Mouse (Mus musculus) MEL (cell line): ENCODE data around the gene Wnk4. TPM values are rescaled to one million over a fixed set of nuclear protein-coding genes. Genes with fewer than 3 reads are reported as not detected.

ENCODE experiments used
- DNase-seq: peaks from one replicate; pipeline ENCODE4 v3.0.0; 2011; ENCODE audit warnings: low read depth, low spot score
- H3K27ac ChIP-seq: 2 replicates; pipeline ENCODE4 v1.5.1; 2012; ENCODE audit warnings: low read depth, mild to moderate bottlenecking, control low read depth, low read length, moderate library complexity; ENCODE audit not compliant: control insufficient read depth
- H3K27me3 ChIP-seq, 2 experiments: fragments of 150-350 bp in 1 of 2; sonication (generic) in 1 of 2; 2 replicates each; pipeline ENCODE4 v1.6.1; 2012; ENCODE audit warnings: low read length in 2 of 2, mild to moderate bottlenecking in 2 of 2, improper control_type of control experiment in 1 of 2, moderate library complexity in 1 of 2; ENCODE audit not compliant: insufficient read depth in 2 of 2, control insufficient read depth in 1 of 2
- H3K36me3 ChIP-seq, 2 experiments: 2 replicates each; pipeline ENCODE4 v1.6.1; 2012 to 2014; ENCODE audit warnings: low read length in 2 of 2, improper control_type of control experiment in 1 of 2, inconsistent platforms in 1 of 2, mild to moderate bottlenecking in 1 of 2; ENCODE audit not compliant: insufficient read depth in 2 of 2, control insufficient read depth in 1 of 2
- H3K4me1 ChIP-seq, 2 experiments: fragments of 150-350 bp in 1 of 2; sonication (generic) in 1 of 2; 2 replicates each; pipeline ENCODE4 v1.6.1; 2012; ENCODE audit warnings: low read length in 2 of 2, improper control_type of control experiment in 1 of 2, mild to moderate bottlenecking in 1 of 2; ENCODE audit not compliant: insufficient read depth in 2 of 2, control insufficient read depth in 1 of 2
- H3K4me3 ChIP-seq, 2 experiments: fragments of 150-350 bp in 1 of 2; sonication (generic) in 1 of 2; 2 replicates each; pipeline ENCODE4 v1.5.1; 2012; ENCODE audit warnings: low read depth in 2 of 2, low read length in 2 of 2, mild to moderate bottlenecking in 2 of 2, moderate library complexity in 2 of 2, control low read depth in 1 of 2, improper control_type of control experiment in 1 of 2; ENCODE audit not compliant: control insufficient read depth in 1 of 2, insufficient read depth in 1 of 2
- H3K79me2 ChIP-seq: 2 replicates; pipeline ENCODE4 v1.6.1; 2012; ENCODE audit warnings: mild to moderate bottlenecking, low read length, moderate library complexity; ENCODE audit not compliant: control insufficient read depth, poor library complexity, insufficient read depth
- H3K9ac ChIP-seq: 2 replicates; pipeline ENCODE4 v1.6.1; 2012; ENCODE audit warnings: low read depth, mild to moderate bottlenecking, control low read depth, low read length, moderate library complexity; ENCODE audit not compliant: control insufficient read depth, poor library complexity, severe bottlenecking
- H3K9me3 ChIP-seq: fragments of 150-350 bp; sonication (generic); replicated peaks from 2 replicates; pipeline ENCODE4 v1.6.1; 2012; ENCODE audit warnings: mild to moderate bottlenecking, low read length, improper control_type of control experiment, moderate library complexity; ENCODE audit not compliant: insufficient read depth
- CHD1 ChIP-seq: IDR thresholded peaks from 2 replicates; pipeline ENCODE4 v1.6.1; 2012; ENCODE audit warnings: low read depth, mild to moderate bottlenecking, inconsistent platforms, low read length, improper control_type of control experiment
- CTCF ChIP-seq, 3 experiments: IDR thresholded peaks in 2 of 3; conservative IDR thresholded peaks in 1 of 3; 2 replicates each; pipeline ENCODE4 v1.5.1; 2011 to 2012; ENCODE audit warnings: low read length in 3 of 3, low read depth in 2 of 3, mild to moderate bottlenecking in 2 of 3, improper control_type of control experiment in 1 of 3, inconsistent platforms in 1 of 3, mixed read lengths in 1 of 3, moderate library complexity in 1 of 3; ENCODE audit not compliant: control insufficient read depth in 1 of 3, insufficient read depth in 1 of 3, poor library complexity in 1 of 3, severe bottlenecking in 1 of 3
- ELF1 ChIP-seq: IDR thresholded peaks from 2 replicates; pipeline ENCODE4 v1.6.1; 2014; ENCODE audit warnings: low read depth, mild to moderate bottlenecking, inconsistent platforms, low read length, improper control_type of control experiment, moderate library complexity
- ETS1 ChIP-seq: IDR thresholded peaks from 2 replicates; pipeline ENCODE4 v1.6.1; 2012; ENCODE audit warnings: low read depth, mild to moderate bottlenecking, inconsistent platforms, low read length, improper control_type of control experiment, moderate library complexity
- KAT2A ChIP-seq: conservative IDR thresholded peaks from 2 replicates; pipeline ENCODE4 v1.6.1; 2012; ENCODE audit warnings: low read depth, low read length, improper control_type of control experiment, inconsistent platforms
- MAFK ChIP-seq: IDR thresholded peaks from 2 replicates; pipeline ENCODE4 v1.6.1; 2011; ENCODE audit warnings: low read depth, mild to moderate bottlenecking, low read length, improper control_type of control experiment, borderline replicate concordance
- MAZ ChIP-seq: IDR thresholded peaks from 2 replicates; pipeline ENCODE4 v1.6.1; 2012; ENCODE audit warnings: low read depth, mild to moderate bottlenecking, inconsistent platforms, low read length, improper control_type of control experiment
- MEF2A ChIP-seq: IDR thresholded peaks from 2 replicates; pipeline ENCODE4 v1.6.1; 2014; ENCODE audit warnings: low read depth, mild to moderate bottlenecking, inconsistent platforms, low read length, improper control_type of control experiment; ENCODE audit not compliant: poor library complexity, insufficient replicate concordance, severe bottlenecking; ENCODE audit errors: extremely low read depth
- MXI1 ChIP-seq: IDR thresholded peaks from 2 replicates; pipeline ENCODE4 v1.6.1; 2011; ENCODE audit warnings: mild to moderate bottlenecking, low read depth, low read length, improper control_type of control experiment
- MYB ChIP-seq: IDR thresholded peaks from 2 replicates; pipeline ENCODE4 v1.6.1; 2011; ENCODE audit warnings: mild to moderate bottlenecking, low read depth, low read length, improper control_type of control experiment
- MYC ChIP-seq: IDR thresholded peaks from 2 replicates; pipeline ENCODE4 v1.6.1; 2011; ENCODE audit warnings: low read depth, mild to moderate bottlenecking, low read length, improper control_type of control experiment, moderate library complexity
- NRF1 ChIP-seq: IDR thresholded peaks from 2 replicates; pipeline ENCODE4 v1.6.1; 2014; ENCODE audit warnings: low read depth, mild to moderate bottlenecking, inconsistent platforms, low read length, improper control_type of control experiment, moderate library complexity; ENCODE audit not compliant: poor library complexity, insufficient read depth, severe bottlenecking
- POLR2AphosphoS5 ChIP-seq: IDR thresholded peaks from 2 replicates; pipeline ENCODE4 v1.6.1; 2012; ENCODE audit warnings: low read depth, borderline replicate concordance, mild to moderate bottlenecking, inconsistent platforms, low read length, moderate library complexity, mixed read lengths
- RAD21 ChIP-seq: IDR thresholded peaks from 2 replicates; pipeline ENCODE4 v1.6.1; 2011; ENCODE audit warnings: mild to moderate bottlenecking, low read depth, low read length, improper control_type of control experiment
- RCOR1 ChIP-seq: IDR thresholded peaks from 2 replicates; pipeline ENCODE4 v1.6.1; 2012; ENCODE audit warnings: low read depth, mild to moderate bottlenecking, inconsistent platforms, low read length, improper control_type of control experiment
- SIN3A ChIP-seq: IDR thresholded peaks from 2 replicates; pipeline ENCODE4 v1.6.1; 2012; ENCODE audit warnings: low read length, improper control_type of control experiment, inconsistent platforms
- SMC3 ChIP-seq: IDR thresholded peaks from 2 replicates; pipeline ENCODE4 v1.6.1; 2011; ENCODE audit warnings: low read depth, low read length, improper control_type of control experiment
- TBP ChIP-seq: IDR thresholded peaks from 2 replicates; pipeline ENCODE4 v1.8.0; 2011; ENCODE audit warnings: low read depth, low read length, improper control_type of control experiment
- TCF12 ChIP-seq: IDR thresholded peaks from 2 replicates; pipeline ENCODE4 v1.6.1; 2014; ENCODE audit warnings: low read depth, mild to moderate bottlenecking, inconsistent platforms, low read length, improper control_type of control experiment, moderate library complexity
- UBTF ChIP-seq: IDR thresholded peaks from 2 replicates; pipeline ENCODE4 v1.6.1; 2012; ENCODE audit warnings: low read depth, mild to moderate bottlenecking, inconsistent platforms, low read length, improper control_type of control experiment, moderate library complexity, borderline replicate concordance; ENCODE audit not compliant: insufficient read depth
- USF1 ChIP-seq: IDR thresholded peaks from 2 replicates; pipeline ENCODE4 v1.6.1; 2014; ENCODE audit warnings: low read depth, mild to moderate bottlenecking, inconsistent platforms, low read length, improper control_type of control experiment, moderate library complexity
- ZC3H11A ChIP-seq: IDR thresholded peaks from 2 replicates; pipeline ENCODE4 v1.6.1; 2012; ENCODE audit warnings: low read depth, mild to moderate bottlenecking, inconsistent platforms, low read length, improper control_type of control experiment
- ZNF384 ChIP-seq: IDR thresholded peaks from 2 replicates; pipeline ENCODE4 v1.6.1; 2012; ENCODE audit warnings: low read depth, mild to moderate bottlenecking, inconsistent platforms, low read length, improper control_type of control experiment
- polyA plus RNA-seq, 2 experiments: library from polyadenylated mRNA; stranded (reverse) in 1 of 2; unstranded in 1 of 2; fragments of >175 nt in 1 of 2; fragments of >200 nt in 1 of 2; gene quantifications; 2 replicates each; pipeline versions ENCODE4 v1.2.1 to v1.2.4; 2012; ENCODE audit warnings: low replicate concordance in 2 of 2, low read depth in 1 of 2; ENCODE audit not compliant: insufficient read length in 2 of 2, insufficient read depth in 1 of 2, missing spikeins in 1 of 2
- total RNA-seq: library from RNA; depleted of rRNA; stranded (reverse); fragments of 300-350 nt; gene quantifications from 2 replicates; pipeline ENCODE4 v1.2.3, GENCODE M21; 2012

Wnk4 gene
- total and polyA plus RNA-seq, 3 experiments = 0.92 to 3.4 TPM; not detected in 1

DNA sequence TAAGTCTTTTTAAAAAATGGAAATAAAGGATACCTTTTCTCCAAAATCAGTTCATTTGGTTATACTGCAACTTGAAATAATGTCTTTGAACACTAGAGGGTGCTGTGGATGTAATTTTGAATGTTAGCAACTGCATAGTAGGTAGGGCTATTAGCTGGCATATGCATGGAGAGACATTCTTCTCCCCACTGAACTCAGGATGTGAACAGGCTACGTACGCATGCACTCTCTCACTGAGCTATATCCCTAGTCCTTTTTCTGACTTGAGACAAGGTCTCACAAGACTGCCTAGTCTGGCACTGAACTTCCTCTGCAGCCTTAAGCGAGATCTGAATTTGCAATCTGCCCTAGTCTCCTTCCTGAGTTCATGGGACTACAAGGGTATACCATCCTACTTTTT is 48.4 kb upstream of the Wnk4 start:
- Histone ChIP-seq H3K27ac (no peak overlapping the region), H3K36me3 (no peaks in the 10 kb centered on the region; a peak in 1 of 4 replicates)
- peak; percentile 88 for DNase-seq

DNA sequence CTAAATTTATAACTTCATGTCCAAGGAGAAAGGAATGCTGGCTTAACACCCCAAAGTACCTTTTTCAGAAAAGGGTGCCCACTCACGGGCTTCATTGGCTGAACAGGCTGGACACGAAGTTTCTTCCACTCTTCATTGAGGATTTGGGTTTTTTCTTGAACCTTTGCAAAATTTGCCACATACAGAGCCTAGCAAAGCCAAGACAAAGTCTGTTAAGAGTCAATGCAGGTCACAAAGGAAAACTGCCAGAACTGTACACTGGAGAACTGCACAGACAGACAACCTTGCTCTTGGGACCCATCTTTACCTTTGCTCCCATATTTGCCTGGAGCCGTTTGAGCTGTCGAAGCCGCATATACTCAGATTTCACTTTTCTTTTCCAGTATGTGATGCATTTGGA is 43.4 kb upstream of the Wnk4 start:
- H3K36me3 ChIP-seq = peaks cover 0 to 15% of the 10 kb centered on the region in 2 experiments; a peak in 3 of 4 replicates
- H3K4me3 ChIP-seq = no peak overlapping the region
- no peak for TF ChIP-seq CHD1
- TF ChIP-seq ETS1 = no peak
- TF ChIP-seq MYC = no peak
- no peak for TF ChIP-seq TCF12
- no peak for TF ChIP-seq MXI1
- no peak for TF ChIP-seq MAZ
- no peak for TF ChIP-seq POLR2AphosphoS5
- TF ChIP-seq ZNF384 = no peak
- no peak for TF ChIP-seq MAFK
- no peaks in the 10 kb centered on the region for H3K79me2 ChIP-seq
- H3K9ac ChIP-seq = no peak overlapping the region
- H3K4me1 ChIP-seq = peaks cover 9 to 14% of the 10 kb centered on the region in 2 experiments
- no peaks in the 10 kb centered on the region for H3K27me3 ChIP-seq
- no peak overlapping the region for H3K27ac ChIP-seq
- DNase-seq = no peak
- H3K9me3 ChIP-seq = no peaks in the 10 kb centered on the region

More for the DNA sequence above, 48.4 kb upstream of the Wnk4 start:
- TF ChIP-seq NRF1 (no peak), SMC3 (peak; percentile 96), MAFK (no peak), USF1 (no peak), UBTF (no peak), ETS1 (no peak), ZC3H11A (peak; percentile 94), RAD21 (peak; percentile 98), MYB (no peak), TBP (0 out of 2 replicates have a peak, but pooled peaks have one; percentile 43), KAT2A (no peak), SIN3A (peak; percentile 26; the same call in 1 of the 2 replicates), TCF12 (no peak), ELF1 (no peak), MEF2A (no peak), CTCF (IDR thresholded peaks at IDR 0.05 in 2 of 3, conservative IDR thresholded peaks at IDR 0.05 in 1 of 3; ENCODE audit: control insufficient read depth in 1 of 3, insufficient read depth in 1 of 3, low read depth in 2 of 3, low read length in 3 of 3, poor library complexity in 1 of 3, severe bottlenecking in 1 of 3) (peak in 2 of 3 experiments; percentile 67 to 97; a peak in 4 of 6 replicates), CHD1 (no peak), RCOR1 (no peak)
- Histone ChIP-seq H3K9me3 (no peaks in the 10 kb centered on the region), H3K27me3 (no peaks in the 10 kb centered on the region), H3K4me1 (no peaks in the 10 kb centered on the region), H3K4me3 (no peak overlapping the region), H3K9ac (no peak overlapping the region), H3K79me2 (no peaks in the 10 kb centered on the region)
